Mouse (Mus musculus): ENCODE data around the gene Strn. TPM values are rescaled to one million over a fixed set of nuclear protein-coding genes. Genes with fewer than 3 reads are reported as not detected.

Strn gene
- polyA plus RNA-seq, 1 experiment from 2014 or later: 8.1 TPM

DNA sequence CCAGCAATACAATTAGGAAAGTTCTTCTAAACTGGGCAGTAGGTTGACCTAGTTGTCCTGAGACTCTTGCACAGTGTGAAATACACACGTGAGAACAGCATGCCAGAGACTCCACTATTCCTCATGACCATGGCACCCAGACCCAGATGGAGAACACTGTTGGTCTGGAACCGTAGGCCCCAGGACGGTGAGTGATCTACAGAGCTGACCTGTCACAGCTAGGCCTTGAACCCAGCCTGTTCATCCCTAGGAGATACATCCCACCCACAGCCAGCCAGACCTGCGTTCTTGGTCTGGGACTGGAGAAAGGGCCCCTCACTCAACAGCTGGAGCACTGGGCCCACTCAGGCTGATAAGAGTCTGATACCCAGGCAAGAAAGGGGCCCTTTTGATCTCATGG lies 115.1 kb downstream of the Strn start:
- TF ChIP-seq CTCF (IDR thresholded peaks at IDR 0.05; ENCODE audit: low read depth): no peak
- no peaks in the 10 kb centered on the region for H3K4me1 ChIP-seq (ENCODE audit: insufficient read depth)
- H3K36me3 ChIP-seq (ENCODE audit: insufficient read depth): no peaks in the 10 kb centered on the region
- no peak for ATAC-seq (ENCODE audit: insufficient read depth)
- DNase-seq: no peak
- no peak overlapping the region for H3K27ac ChIP-seq (ENCODE audit: low read depth)
- H3K4me3 ChIP-seq (ENCODE audit: low read depth, low read length): no peak overlapping the region
- 0 out of 2 replicates have a peak, but pooled peaks cover 3% of the 10 kb centered on the region for H3K9me3 ChIP-seq (ENCODE audit: low read depth, low read length)
- no peaks in the 10 kb centered on the region for H3K27me3 ChIP-seq (ENCODE audit: insufficient read depth, low read length)
- WGBS: 83% methylated on average over 4 of the region's 4 CpGs
- H3K9ac ChIP-seq: no peak overlapping the region
- no peak overlapping the region for H3K4me2 ChIP-seq

DNA sequence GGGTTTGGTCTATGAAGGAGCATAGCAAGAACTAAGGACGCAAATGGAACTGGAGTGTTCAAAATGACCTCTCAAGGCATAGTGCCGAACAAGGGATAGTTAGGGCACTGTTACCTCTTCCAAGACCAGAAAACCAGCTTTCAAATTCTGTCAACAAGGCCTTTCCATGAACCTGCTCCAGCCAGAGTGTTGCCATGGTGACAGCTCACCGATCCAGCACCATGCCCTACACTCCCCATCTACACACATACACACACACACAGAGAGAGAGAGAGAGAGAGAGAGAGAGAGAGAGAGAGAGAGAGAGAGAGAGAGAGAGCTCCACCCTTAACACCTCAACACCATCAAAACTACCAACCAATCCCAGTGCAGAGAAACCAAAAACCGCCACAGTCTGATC lies 116.3 kb downstream of the Strn start:
- WGBS: 67% methylated on average over 4 of the region's 4 CpGs
- H3K4me1 ChIP-seq (ENCODE audit: insufficient read depth): no peaks in the 10 kb centered on the region
- TF ChIP-seq CTCF (IDR thresholded peaks at IDR 0.05; ENCODE audit: low read depth): no peak
- H3K9ac ChIP-seq: no peak overlapping the region
- ATAC-seq (ENCODE audit: insufficient read depth) (no peak), DNase-seq (no peak)
- no peaks in the 10 kb centered on the region for H3K27me3 ChIP-seq (ENCODE audit: insufficient read depth, low read length)
- H3K27ac ChIP-seq (ENCODE audit: low read depth): no peak overlapping the region
- no peaks in the 10 kb centered on the region for H3K36me3 ChIP-seq (ENCODE audit: insufficient read depth)
- H3K4me3 ChIP-seq (ENCODE audit: low read depth, low read length): no peak overlapping the region
- H3K9me3 ChIP-seq (ENCODE audit: low read depth, low read length): 0 out of 2 replicates have a peak, but pooled peaks cover 3% of the 10 kb centered on the region
- no peak overlapping the region for H3K4me2 ChIP-seq

DNA sequence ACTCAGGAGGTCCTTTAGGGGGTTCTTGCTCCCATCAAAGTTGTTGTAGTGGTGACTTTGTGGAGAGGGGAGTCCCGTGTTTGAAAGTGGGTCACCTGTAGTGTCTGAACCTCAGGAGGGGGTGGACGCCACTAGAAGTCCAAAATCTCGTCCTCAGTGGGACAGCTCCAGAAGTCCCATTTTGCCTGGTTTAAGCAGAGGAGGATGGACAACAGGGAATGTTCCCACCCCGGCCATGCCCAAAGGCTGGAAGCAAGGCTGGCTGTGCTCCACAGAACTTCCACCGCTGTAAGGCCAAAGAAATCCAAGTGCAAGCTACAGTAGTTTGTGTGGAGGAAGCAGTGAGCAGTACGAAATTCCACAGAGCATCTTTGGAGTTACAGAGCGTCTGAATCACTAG lies 117.0 kb downstream of the Strn start:
- H3K27ac ChIP-seq (ENCODE audit: low read depth): no peak overlapping the region
- no peaks in the 10 kb centered on the region for H3K27me3 ChIP-seq (ENCODE audit: insufficient read depth, low read length)
- ATAC-seq (ENCODE audit: insufficient read depth): no peak
- no peak for DNase-seq
- no peak overlapping the region for H3K9ac ChIP-seq
- no peaks in the 10 kb centered on the region for H3K36me3 ChIP-seq (ENCODE audit: insufficient read depth)
- no peak overlapping the region for H3K4me3 ChIP-seq (ENCODE audit: low read depth, low read length)
- H3K9me3 ChIP-seq (ENCODE audit: low read depth, low read length): 0 out of 2 replicates have a peak, but pooled peaks cover 3% of the 10 kb centered on the region
- no peak overlapping the region for H3K4me2 ChIP-seq
- no peak for TF ChIP-seq CTCF (IDR thresholded peaks at IDR 0.05; ENCODE audit: low read depth)
- no peaks in the 10 kb centered on the region for H3K4me1 ChIP-seq (ENCODE audit: insufficient read depth)
- 83% methylated on average over 7 of the region's 7 CpGs for WGBS

DNA sequence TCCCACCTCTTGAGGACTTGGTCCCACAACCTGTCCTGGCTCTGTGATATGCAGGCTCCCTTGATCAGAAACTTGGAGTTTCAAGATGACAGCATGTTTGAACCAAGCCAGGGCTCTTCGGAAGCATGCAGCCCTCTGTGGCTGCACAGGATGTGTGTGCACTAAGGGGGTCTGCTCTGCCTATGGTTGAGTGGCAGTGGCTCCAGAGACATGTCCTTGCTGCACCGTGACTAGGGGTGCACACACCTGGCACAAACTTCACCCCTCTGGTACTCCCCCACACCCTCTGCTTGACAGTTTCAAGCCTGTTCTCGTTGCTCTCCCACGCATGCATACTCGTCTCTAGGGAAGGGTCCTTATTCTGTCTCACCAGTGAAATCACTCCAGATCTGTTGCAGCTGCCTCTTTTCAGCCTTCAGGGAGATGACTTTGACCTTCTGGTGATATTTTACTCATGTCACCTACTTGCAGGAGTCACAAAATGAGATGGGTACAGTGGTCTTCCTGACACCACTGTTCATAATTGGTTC lies 118.8 kb downstream of the Strn start:
- DNase-seq (no peak), ATAC-seq (ENCODE audit: insufficient read depth) (no peak)
- Histone ChIP-seq H3K4me2 (no peak overlapping the region), H3K9ac (no peak overlapping the region), H3K9me3 (ENCODE audit: low read depth, low read length) (no peaks in the 10 kb centered on the region), H3K36me3 (ENCODE audit: insufficient read depth) (no peaks in the 10 kb centered on the region), H3K4me3 (ENCODE audit: low read depth, low read length) (no peak overlapping the region), H3K27ac (ENCODE audit: low read depth) (no peak overlapping the region), H3K4me1 (ENCODE audit: insufficient read depth) (no peaks in the 10 kb centered on the region), H3K27me3 (ENCODE audit: insufficient read depth, low read length) (no peaks in the 10 kb centered on the region)
- no peak for TF ChIP-seq CTCF (IDR thresholded peaks at IDR 0.05; ENCODE audit: low read depth)
- WGBS: 66% methylated on average over 5 of the region's 5 CpGs

DNA sequence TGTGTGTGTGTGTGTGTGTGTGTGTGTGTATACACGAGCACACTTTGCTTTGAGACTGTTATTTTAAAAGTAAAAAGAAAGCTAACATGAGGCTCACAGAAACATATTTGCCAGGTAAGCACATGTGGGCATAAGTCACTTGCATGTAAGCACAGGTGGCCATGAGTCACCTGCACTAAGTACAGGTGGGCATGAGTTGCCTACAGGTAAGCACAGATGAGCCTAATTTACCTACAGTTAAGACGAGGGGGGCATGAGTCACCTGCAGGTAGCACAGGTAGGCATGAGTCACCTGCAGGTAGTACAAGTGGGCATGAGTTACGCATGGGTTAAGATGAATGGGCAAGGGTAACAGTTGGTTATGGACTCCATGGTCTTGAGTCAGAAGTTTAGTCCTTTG lies 121.9 kb downstream of the Strn start:
- H3K9me3 ChIP-seq (ENCODE audit: low read depth, low read length): no peaks in the 10 kb centered on the region
- WGBS: 74% methylated on average over 3 of the region's 3 CpGs
- no peak overlapping the region for H3K4me3 ChIP-seq (ENCODE audit: low read depth, low read length)
- no peaks in the 10 kb centered on the region for H3K4me1 ChIP-seq (ENCODE audit: insufficient read depth)
- H3K27me3 ChIP-seq (ENCODE audit: insufficient read depth, low read length): no peaks in the 10 kb centered on the region
- no peak overlapping the region for H3K4me2 ChIP-seq
- H3K9ac ChIP-seq: no peak overlapping the region
- TF ChIP-seq CTCF (IDR thresholded peaks at IDR 0.05; ENCODE audit: low read depth): no peak
- no peak overlapping the region for H3K27ac ChIP-seq (ENCODE audit: low read depth)
- no peak for DNase-seq
- ATAC-seq (ENCODE audit: insufficient read depth): no peak
- no peaks in the 10 kb centered on the region for H3K36me3 ChIP-seq (ENCODE audit: insufficient read depth)

DNA sequence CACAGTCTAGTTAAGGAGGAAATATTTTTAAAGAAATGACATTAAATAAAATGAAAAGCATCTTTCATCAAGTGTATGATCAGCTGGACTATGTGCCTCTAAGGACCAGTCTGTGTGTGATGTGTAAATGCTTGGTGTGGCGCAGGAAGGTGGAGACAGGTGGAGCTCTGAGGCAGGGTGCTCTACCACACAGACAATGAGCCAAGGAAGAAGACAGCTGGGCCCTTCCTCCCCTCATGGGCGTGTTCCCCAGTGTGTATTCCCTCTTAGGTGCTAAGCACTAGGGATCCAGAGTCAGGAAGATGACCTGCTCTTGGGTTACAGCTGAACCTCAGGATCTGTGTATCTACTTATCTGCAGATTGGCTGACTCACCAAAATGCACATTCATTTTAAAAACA lies 122.5 kb downstream of the Strn start:
- 67% methylated on average over 2 of the region's 2 CpGs for WGBS
- ATAC-seq (ENCODE audit: insufficient read depth): no peak
- Histone ChIP-seq H3K9ac (no peak overlapping the region), H3K4me3 (ENCODE audit: low read depth, low read length) (no peak overlapping the region), H3K4me1 (ENCODE audit: insufficient read depth) (no peaks in the 10 kb centered on the region), H3K4me2 (no peak overlapping the region), H3K27ac (ENCODE audit: low read depth) (no peak overlapping the region), H3K27me3 (ENCODE audit: insufficient read depth, low read length) (no peaks in the 10 kb centered on the region), H3K36me3 (ENCODE audit: insufficient read depth) (no peaks in the 10 kb centered on the region), H3K9me3 (ENCODE audit: low read depth, low read length) (no peaks in the 10 kb centered on the region)
- no peak for TF ChIP-seq CTCF (IDR thresholded peaks at IDR 0.05; ENCODE audit: low read depth)
- no peak for DNase-seq

DNA sequence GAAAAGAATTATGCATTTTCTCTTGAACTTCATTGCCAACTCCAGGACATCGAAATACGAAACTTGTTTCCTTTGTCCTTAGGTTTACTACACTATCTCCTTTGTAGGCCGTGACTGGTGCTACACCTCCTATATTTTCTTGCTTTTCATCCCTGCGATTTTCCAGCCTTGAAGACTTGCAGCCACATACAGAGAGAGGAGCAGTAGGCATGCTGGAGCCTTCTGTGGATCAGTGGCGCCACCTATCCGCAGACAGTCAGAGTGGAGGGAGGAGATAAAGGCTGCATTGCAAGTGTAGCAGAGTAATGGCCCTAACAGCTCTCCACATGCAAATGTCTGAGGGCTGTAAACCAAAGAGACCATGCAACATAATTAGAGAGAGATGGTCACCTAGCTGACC lies 125.9 kb downstream of the Strn start:
- Histone ChIP-seq H3K9ac (no peak overlapping the region), H3K4me3 (ENCODE audit: low read depth, low read length) (no peak overlapping the region), H3K4me2 (no peak overlapping the region), H3K27ac (ENCODE audit: low read depth) (no peak overlapping the region), H3K9me3 (ENCODE audit: low read depth, low read length) (no peaks in the 10 kb centered on the region), H3K36me3 (ENCODE audit: insufficient read depth) (no peaks in the 10 kb centered on the region), H3K4me1 (ENCODE audit: insufficient read depth) (no peaks in the 10 kb centered on the region), H3K27me3 (ENCODE audit: insufficient read depth, low read length) (no peaks in the 10 kb centered on the region)
- 66% methylated on average over 6 of the region's 6 CpGs for WGBS
- no peak for ATAC-seq (ENCODE audit: insufficient read depth)
- peak; percentile 52 for TF ChIP-seq CTCF (IDR thresholded peaks at IDR 0.05; ENCODE audit: low read depth)
- no peak for DNase-seq

Data from lung, embryonic 14.5 days (tissue).